8 mouse cellular contexts compared by ENCODE assay signal in the genomic region with DNA sequence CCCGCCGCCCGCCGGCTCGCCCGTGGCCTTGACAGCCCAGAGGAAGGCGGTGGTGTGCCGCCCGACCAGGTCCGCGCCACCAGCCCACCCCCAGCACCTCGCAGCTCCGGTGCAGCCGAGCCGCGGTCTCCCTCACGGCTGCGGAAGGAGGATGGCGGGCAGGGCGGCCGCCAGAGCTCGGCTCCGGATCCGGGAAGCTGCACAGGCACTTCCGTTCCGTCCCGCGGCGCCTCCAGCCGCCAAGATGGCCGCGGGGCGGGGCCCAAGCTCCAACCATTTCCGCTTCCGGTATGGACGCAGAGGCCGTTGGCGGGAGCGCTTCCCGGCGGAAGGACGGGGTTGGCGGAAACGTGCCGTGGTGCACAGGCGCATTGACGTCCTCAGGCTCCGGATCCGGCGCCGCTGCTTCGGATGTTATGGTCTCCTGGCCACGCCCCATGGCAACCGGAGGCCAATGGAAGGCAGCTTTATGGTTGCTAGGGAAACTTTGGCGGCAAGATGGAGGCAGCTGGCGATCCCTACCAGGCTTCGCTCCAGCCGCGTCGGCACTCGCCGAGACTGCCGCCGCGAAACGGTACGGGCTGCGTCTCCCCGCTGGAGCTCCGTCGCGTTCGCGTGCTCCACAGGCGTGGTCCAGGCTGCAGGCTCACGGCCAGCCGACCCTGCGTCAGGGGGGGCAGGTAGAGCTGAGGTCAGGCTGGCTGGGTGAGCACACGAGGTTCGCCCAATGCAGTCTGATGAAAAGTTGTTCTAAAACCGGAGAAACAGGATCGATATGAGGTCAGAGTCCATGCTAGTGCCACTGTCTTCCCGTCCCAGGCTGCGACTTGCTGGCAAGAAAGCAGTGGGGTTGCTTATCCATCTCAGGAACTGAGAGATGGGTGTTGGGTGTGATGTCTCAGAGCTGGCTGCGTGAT. TPM values are rescaled to one million over a fixed set of nuclear protein-coding genes. Genes with fewer than 3 reads are reported as not detected.
DNase-seq lines count a peak whose midpoint lies in the region; ATAC-seq lines count a peak whose summit lies in the region.

A gene (minus strand): TSS at position 275 of the 917 bp plus-strand sequence.
A gene (plus strand): TSS at position 470 of the 917 bp plus-strand sequence.

- peak; percentile 97 for ATAC-seq in megakaryocyte progenitor cell, adult 5-6 weeks (replicated peaks; ENCODE audit: poor library complexity)

- DNase-seq in adipocyte (ENCODE audit: low spot score): peak; percentile 99
- DNase-seq in embryo, embryonic 10 days (ENCODE audit: low spot score): peak; percentile 100
- peak; percentile 99 for DNase-seq in gastrocnemius, postnatal 10 days
- peak; percentile 100 for DNase-seq in induced T-regulatory cell, adult 2 months (ENCODE audit: low read depth)
- DNase-seq in left cerebral cortex, adult 9 months (ENCODE audit: low spot score in 2 of 2): peak; percentile 98 to 100
- peak; percentile 100 for DNase-seq in right cerebral cortex, postnatal 14 days
- DNase-seq in urinary bladder, postnatal 36 days (ENCODE audit: low spot score in 2 of 2): peak; percentile 100

RNA-seq across cellular contexts. Expression of the first gene that starts in this region (rescaled TPM):
- 10 to 100 TPM; 49.0 to 58.1 TPM for total RNA-seq in gastrocnemius, postnatal 10 days (2021)
- 123 and 145 TPM in 2 replicates for total RNA-seq in megakaryocyte progenitor cell, adult 5-6 weeks (2015)
- 118 and 126 TPM in 2 replicates for total RNA-seq in megakaryocyte progenitor cell, adult 5-6 weeks (2017)

RNA-seq across cellular contexts. Expression of the second gene that starts in this region (rescaled TPM):
- 1 to 10 TPM; 2.6 to 4.3 TPM for total RNA-seq in gastrocnemius, postnatal 10 days (2021)
- total RNA-seq in megakaryocyte progenitor cell, adult 5-6 weeks (2015): 0.47 and 0.81 TPM in 2 replicates
- 1.7 and 3.6 TPM in 2 replicates for total RNA-seq in megakaryocyte progenitor cell, adult 5-6 weeks (2017)

Comparison
In these comparisons a context has a peak if more than half of its experiments do, and no peak if none do; other contexts are left out.
1. Peak in every context shown above with its lines: DNase-seq and ATAC-seq.